Mouse (Mus musculus): ENCODE measurements at regions not wholly inside any gene's neighbourhood (a gene's known extent, or its start where the extent isn't known, plus 50 kb on each side); places are given as distances from the start of the nearest gene placed in this dataset.

- DNase-seq (ENCODE audit: low read depth, low spot score) = no peak
Measured at GRCm38 (mm10) chr14:106364767-106365623, 259.0 kb downstream of the Trim52 start.

DNA sequence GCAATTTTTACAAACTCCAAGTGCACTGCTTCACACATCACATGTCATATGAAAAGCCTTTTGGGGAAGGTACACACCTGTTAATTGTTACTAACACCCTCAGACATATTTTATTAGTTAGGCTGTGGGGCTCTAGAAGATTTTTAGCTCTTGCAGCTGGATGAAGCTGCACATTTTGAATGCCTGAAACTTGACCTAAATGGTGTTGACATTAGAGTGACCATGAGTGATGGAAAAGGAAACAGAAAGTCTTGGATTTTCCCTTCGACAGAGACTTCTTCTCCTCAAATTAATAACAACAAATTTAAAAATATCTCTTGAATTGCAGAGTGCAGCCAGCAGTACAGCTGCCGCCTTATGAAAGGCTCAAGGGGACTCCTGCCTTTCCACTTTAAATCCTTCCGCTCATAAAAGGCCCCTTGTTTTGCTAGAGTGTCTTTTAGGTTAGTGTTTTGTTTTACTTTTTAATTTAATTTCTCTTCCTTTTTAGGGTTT lies 259.7 kb downstream of the Trim52 start:
- DNase-seq (ENCODE audit: low read depth, low spot score) = no peak

- DNase-seq (ENCODE audit: low read depth, low spot score) = no peak
Measured at GRCm38 (mm10) chr14:106373451-106373850, 267.5 kb downstream of the Trim52 start.

DNA sequence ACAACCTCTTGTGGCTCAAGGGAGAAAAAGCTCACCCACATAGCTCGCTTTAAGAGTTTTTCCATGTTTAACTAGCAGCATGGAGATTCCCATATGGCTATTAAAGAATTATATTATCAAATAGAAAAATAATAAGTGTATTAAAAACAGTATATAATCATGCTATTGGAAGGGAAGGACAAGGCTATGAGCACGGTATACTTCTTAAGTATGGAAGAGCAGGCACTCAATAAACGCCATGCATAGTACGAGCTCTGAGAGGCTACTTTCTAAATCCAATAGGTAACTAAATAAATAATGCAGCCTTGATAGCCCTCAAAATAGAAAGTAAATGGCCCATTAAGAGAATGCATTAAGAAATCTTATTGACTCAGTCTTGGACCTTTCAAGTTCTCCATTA lies 273.6 kb downstream of the Trim52 start:
- DNase-seq (ENCODE audit: low read depth, low spot score) = no peak

DNA sequence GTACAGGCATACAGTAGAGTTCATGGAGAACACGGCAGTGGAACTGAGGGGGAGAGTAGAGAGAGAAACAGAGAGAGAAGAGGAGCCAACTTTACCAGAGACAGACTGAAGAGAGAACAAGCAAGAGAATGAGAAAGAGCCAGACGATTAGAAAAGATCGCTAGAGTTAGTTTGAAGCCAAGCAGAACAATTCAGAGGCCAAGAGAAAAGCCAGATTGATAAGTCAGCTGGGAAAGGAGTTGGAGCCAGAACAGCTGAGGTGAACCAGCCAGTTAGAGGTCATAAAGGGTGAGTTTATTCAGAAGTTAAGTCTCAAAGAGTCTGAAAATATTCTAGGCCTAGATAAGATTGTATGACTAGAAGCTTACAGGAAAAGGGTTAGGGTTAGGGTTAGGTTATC lies 281.7 kb downstream of the Trim52 start:
- no peak for DNase-seq (ENCODE audit: low read depth, low spot score)

- DNase-seq (ENCODE audit: low read depth, low spot score) = no peak
Measured at GRCm38 (mm10) chr14:106390546-106390945, 284.5 kb downstream of the Trim52 start.

GRCm38 (mm10) chr14:106393978-106394377 lies 288.0 kb downstream of the Trim52 start:
- DNase-seq (ENCODE audit: low read depth, low spot score) = no peak

GRCm38 (mm10) chr14:106412917-106413558 lies 307.0 kb downstream of the Trim52 start:
- no peak for DNase-seq (ENCODE audit: low read depth, low spot score)

DNA sequence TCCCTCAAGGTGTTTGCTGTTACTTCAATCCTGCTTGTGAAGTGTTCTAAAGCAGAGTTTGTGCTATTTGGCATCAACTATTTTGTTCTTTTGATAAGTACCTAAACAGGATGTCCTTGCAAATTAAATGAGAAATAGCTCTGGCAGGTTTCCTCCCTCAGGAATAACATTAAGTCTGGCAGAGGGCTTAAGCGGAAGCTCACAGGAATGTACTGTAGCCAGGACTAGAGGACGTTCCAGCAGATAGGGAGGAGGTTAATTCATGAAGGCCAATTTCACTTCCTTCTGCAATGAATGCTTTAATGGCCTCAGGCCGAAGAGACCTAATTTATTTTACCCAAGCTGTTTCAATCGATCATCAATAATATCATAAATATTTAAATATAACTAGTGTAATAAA lies 318.7 kb downstream of the Trim52 start:
- no peak for DNase-seq (ENCODE audit: low read depth, low spot score)

DNA sequence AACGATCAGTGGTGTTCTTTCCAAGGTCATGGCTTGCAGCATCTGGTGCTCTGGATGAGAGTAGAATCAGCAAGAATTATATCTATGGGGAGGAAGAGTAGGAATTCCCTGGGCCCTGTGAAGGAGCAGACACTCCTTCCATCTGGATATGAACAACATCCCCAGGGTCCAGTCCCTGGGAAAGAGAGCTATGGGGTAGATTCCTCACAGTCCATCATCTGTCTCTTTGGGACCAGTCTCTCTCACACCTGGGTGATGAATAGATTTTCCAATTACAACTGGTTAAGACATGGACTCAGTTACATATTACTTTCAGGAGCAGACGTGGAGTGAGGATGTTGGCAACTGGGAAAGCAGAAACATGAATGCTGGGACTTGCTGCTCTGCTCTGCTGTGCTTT lies 322.6 kb downstream of the Trim52 start:
- DNase-seq (ENCODE audit: low read depth, low spot score) = no peak

DNA sequence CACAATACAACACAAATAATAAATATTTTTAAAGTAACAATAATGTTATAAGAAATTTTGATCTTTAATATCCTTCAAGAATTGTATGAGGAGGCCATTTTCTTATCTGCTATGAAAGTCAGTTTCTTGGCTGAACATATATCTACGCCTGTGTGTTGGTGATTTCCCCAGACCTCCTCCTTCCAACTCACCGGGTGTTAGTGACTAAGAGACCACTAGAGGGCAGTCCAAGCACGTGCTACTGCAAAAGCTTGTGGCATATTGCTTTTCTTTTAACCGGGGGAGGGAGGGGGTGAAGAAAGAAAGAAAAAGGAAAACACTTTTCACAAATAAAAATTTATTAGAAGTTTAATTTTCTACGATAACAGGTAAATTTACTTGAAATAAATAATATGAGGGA lies 333.3 kb downstream of the Trim52 start:
- peak; percentile 4 for DNase-seq (ENCODE audit: low read depth, low spot score)

- no peak for DNase-seq (ENCODE audit: low read depth, low spot score)
Measured at GRCm38 (mm10) chr14:106489074-106489473, 383.1 kb downstream of the Trim52 start.

DNA sequence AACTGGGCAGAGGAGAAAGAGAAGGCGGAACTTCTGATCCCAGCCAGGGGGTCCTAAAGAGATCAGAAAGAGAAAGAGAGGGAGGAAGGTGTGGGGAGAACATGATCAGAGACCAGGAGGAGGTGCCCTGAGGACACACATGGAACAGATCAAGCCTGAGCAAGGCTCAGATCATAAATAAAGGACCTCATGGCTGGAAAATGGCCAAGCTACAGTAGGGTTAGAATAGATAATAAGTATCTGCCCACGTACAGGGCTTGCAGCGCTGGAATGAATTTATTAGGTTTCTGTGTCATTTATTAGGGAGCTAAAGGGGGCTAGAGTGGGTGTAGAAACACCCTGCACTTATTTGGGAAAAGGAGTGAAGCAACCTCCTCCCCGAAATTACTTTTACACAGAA lies 385.4 kb downstream of the Trim52 start:
- no peak for DNase-seq (ENCODE audit: low read depth, low spot score)

- peak; percentile 3 for DNase-seq (ENCODE audit: low read depth, low spot score)
Measured at GRCm38 (mm10) chr14:106500344-106501135, 394.5 kb downstream of the Trim52 start.

DNA sequence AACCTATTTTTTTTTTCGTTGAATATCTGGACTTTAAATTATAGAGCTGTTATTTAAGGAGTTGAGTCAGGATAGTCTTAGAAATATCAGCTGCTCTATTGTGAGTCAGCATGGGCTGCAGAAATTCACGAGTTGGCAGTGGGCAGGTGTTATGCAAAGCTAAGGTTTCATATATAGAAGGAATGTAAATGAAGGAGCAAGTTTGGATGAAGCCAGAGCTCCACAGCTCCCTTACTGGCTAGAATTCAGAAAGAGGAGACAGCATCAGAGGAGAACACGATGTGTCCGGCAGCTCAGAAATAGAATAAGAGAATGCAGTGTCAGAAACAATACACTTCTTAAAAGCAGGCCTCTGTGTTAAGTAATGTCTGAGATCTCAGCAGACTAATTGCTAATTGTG lies 400.9 kb downstream of the Trim52 start:
- no peak for DNase-seq (ENCODE audit: low read depth, low spot score)

DNA sequence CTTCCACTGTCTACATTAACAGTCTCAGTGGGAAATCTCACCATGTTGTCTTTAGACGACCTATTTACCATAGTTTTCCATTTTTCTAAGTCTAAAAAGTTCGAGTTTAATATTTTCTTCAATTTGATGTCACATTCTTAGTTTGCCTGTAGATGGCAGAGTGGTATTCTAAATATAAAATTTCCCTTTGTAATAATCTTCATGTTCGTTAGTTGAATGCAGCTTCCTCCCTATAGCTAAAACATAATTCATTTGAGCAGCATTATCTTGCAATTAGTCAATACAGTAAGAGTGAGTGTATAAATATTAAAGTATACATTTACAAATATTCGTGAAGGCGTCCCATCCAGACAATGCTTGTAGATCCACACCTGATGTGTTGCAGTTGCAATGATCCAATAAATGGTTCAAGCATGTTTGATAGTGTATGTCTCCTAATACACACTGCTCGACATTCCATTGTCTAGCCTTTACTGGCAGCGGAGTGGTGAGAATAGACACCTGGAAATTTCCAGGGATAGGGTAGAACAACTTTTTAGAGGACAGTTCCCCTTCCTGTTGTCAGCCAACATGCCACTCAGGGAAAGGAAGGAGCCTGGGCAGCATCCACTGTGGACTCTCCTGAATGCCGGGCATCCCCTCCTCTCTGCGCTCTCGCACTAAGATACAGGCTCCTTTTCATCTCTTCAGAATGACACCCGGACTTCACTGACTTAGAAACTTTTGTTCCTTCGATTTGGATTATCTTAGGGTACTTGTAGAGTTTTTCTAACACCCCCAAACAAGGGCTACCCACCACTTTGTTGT lies 412.8 kb downstream of the Trim52 start:
- DNase-seq (ENCODE audit: low read depth, low spot score) = no peak

DNA sequence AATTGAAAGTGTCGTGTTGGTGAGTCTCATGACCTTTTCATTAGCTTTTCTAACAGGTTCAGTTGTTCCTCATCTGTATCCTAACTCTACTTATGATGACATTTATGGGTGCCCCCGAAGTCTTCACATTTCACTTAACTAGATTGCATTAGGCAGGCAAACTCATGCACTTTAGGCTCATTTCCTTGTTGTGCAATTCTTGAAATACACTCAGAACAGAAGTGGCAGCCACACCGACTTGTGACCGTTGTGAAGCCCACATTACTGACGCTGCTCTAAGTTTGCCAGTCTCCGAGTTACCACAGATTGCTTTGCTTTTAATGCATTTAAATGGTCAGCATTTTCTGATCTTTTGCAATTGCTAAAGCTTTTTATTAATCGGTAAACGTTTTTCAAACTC lies 414.8 kb downstream of the Trim52 start:
- no peak for DNase-seq (ENCODE audit: low read depth, low spot score)

GRCm38 (mm10) chr14:106550150-106550549 lies 444.2 kb downstream of the Trim52 start:
- DNase-seq (ENCODE audit: low read depth, low spot score) = no peak

DNA sequence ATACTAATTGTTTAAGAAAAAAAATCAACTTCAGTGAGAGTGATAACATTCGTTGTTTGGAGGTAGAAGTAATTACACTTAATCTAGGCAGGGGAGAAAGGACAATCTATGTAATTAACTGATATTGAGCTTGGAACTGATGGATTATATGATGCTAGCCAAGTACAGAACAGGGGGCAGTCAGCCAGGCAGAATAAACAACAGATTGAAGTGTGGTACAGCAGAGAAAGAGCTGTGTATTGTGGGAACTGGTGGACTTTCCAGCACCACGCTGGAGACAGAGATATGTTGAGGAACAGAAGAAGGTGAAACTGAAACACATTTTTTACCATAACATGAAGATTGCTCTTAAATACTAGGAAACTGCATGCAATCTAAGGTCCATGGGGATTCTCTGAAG lies 473.3 kb downstream of the Trim52 start:
- no peak for DNase-seq (ENCODE audit: low read depth, low spot score)

DNA sequence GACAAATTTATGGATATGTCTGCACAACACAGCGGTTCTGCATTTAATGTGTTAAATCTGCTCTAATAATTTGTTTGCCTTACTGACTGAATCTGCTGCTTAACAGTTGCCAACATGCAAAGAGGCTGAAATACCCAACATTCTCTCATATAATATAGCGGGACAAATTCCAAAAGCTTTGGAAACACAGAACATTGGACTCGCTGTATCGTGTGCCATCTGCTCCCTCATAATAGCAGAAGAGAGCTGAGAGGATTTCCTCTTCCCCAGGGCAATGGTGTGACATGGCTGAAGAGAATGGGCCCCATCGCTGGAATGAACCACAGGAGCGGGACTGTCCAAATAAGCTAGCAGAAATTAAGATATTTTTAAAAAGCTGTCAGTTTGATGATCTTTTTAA lies 475.9 kb downstream of the Trim52 start:
- DNase-seq (ENCODE audit: low read depth, low spot score) = no peak

DNA sequence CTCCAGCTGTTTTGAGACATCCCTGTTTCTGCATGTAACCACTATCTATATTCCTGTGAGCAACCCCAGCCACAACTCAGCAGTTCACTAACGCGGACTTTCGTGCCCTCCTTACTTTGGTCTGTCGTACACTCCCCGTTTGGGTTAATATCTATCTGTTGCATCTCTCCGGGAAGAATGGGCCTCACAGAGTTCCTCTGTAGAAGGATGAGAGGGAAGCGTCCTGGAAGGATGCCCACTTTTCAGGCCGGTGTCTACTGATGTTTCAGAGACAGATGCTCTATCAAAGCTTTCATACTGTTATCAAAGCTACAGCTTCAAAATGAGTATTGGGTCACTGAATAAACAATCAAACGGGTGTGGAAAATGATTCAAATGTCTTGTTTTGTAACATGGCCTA lies 487.4 kb downstream of the Trim52 start:
- no peak for DNase-seq (ENCODE audit: low read depth, low spot score)

Data from CD4-positive, CD25-positive, alpha-beta regulatory T cell, adult 2 months (primary cell).